Mouse (Mus musculus): ENCODE measurements around the gene Myof.

The Myof gene

GRCm38 (mm10) chr19:38043281-38043981 lies at the start of gene Myof:
Myof (minus strand) TSS chr19:38043577.
- DNase-seq = peak; percentile 77

GRCm38 (mm10) chr19:38091512-38091985 lies 48.2 kb upstream of the Myof start:
- no peak for DNase-seq

GRCm38 (mm10) chr19:38089358-38089757 lies 46.0 kb upstream of the Myof start:
- DNase-seq = no peak

GRCm38 (mm10) chr19:38086948-38087551 lies 43.7 kb upstream of the Myof start:
- peak; percentile 36 for DNase-seq

GRCm38 (mm10) chr19:38085841-38086240 lies 42.5 kb upstream of the Myof start:
- no peak for DNase-seq

GRCm38 (mm10) chr19:38082931-38083525 lies 39.7 kb upstream of the Myof start:
- no peak for DNase-seq

GRCm38 (mm10) chr19:38081361-38081760 lies 38.0 kb upstream of the Myof start:
- no peak for DNase-seq

- no peak for DNase-seq
Measured at GRCm38 (mm10) chr19:38077851-38078540, 34.6 kb upstream of the Myof start.

- no peak for DNase-seq
Measured at GRCm38 (mm10) chr19:38076251-38076650, 32.9 kb upstream of the Myof start.

GRCm38 (mm10) chr19:38075051-38075450 lies 31.7 kb upstream of the Myof start:
- no peak for DNase-seq

- no peak for DNase-seq
Measured at GRCm38 (mm10) chr19:38073226-38073625, 29.8 kb upstream of the Myof start.

- no peak for DNase-seq
Measured at GRCm38 (mm10) chr19:38064051-38064450, 20.7 kb upstream of the Myof start.

- no peak for DNase-seq
Measured at GRCm38 (mm10) chr19:38063201-38063600, 19.8 kb upstream of the Myof start.

- no peak for DNase-seq
Measured at GRCm38 (mm10) chr19:38056931-38057330, 13.6 kb upstream of the Myof start.

GRCm38 (mm10) chr19:38056276-38056675 lies 12.9 kb upstream of the Myof start:
- no peak for DNase-seq

GRCm38 (mm10) chr19:38055798-38056197 lies 12.4 kb upstream of the Myof start:
- DNase-seq = no peak

GRCm38 (mm10) chr19:38054720-38055192 lies 11.4 kb upstream of the Myof start, which contains the start of gene Cep55:
Cep55 (plus strand) TSS chr19:38055011.
- peak; percentile 97 for DNase-seq

- peak; percentile 80 for DNase-seq
Measured at GRCm38 (mm10) chr19:38054149-38054719, 10.9 kb upstream of the Myof start.

GRCm38 (mm10) chr19:38053227-38054041 lies 10.1 kb upstream of the Myof start:
- DNase-seq = no peak

GRCm38 (mm10) chr19:38049686-38050085 lies 6.3 kb upstream of the Myof start:
- no peak for DNase-seq

GRCm38 (mm10) chr19:38045198-38045597 lies 1.8 kb upstream of the Myof start:
- no peak for DNase-seq

- DNase-seq = peak; percentile 48
Measured at GRCm38 (mm10) chr19:38042261-38042722, 1.1 kb downstream of the Myof start.
